Mouse (Mus musculus) cerebellum, adult 11 months (tissue): ENCODE data around the gene Xrra1.
"Not testable (repeated sequence)": the region's sequence is repeated elsewhere in the genome, so short reads cannot be mapped to it uniquely, and the experiment has no call there.

Experiments
- DNase-seq: peaks from one replicate; pipeline ENCODE4 v3.0.0; 2022

The Xrra1 gene

GRCm38 (mm10) chr7:99957226-99957965 is 98.5 kb downstream of the Xrra1 start:
- no peak for DNase-seq

GRCm38 (mm10) chr7:99960571-99960970 is 101.7 kb downstream of the Xrra1 start:
- not testable (repeated sequence) for DNase-seq

GRCm38 (mm10) chr7:99961518-99961917 is 102.6 kb downstream of the Xrra1 start:
- no peak for DNase-seq

- no peak for DNase-seq
These were observed 103.8 kb downstream of the Xrra1 start for GRCm38 (mm10) chr7:99962536-99963236.

GRCm38 (mm10) chr7:99963237-99963860 is 104.4 kb downstream of the Xrra1 start:
- no peak for DNase-seq

- no peak for DNase-seq
These were observed 106.3 kb downstream of the Xrra1 start for GRCm38 (mm10) chr7:99965020-99965841.

- DNase-seq: no peak
These were observed 107.2 kb downstream of the Xrra1 start for GRCm38 (mm10) chr7:99966011-99966721.
